Mouse (Mus musculus) stomach, embryonic 15.5 days (tissue): ENCODE data around the gene Gm44502. TPM values are rescaled to one million over a fixed set of nuclear protein-coding genes. Genes with fewer than 3 reads are reported as not detected.

Source experiments
- ATAC-seq: fragments of 200-750 bp; cut with Nextera tagmentation; 2 replicates; pipeline ENCODE4 v1.8.0; 2017; ENCODE audit warnings: low read depth, moderate number of reproducible peaks, moderate TSS enrichment; ENCODE audit not compliant: insufficient read depth, low FRiP score
- H3K27ac ChIP-seq: fragments of 300-500 bp; sonication (generic); 2 replicates; pipeline ENCODE4 v1.5.1; 2015; ENCODE audit warnings: mild to moderate bottlenecking, inconsistent platforms
- H3K27me3 ChIP-seq: fragments of 300-500 bp; sonication (generic); replicated peaks from 2 replicates; pipeline ENCODE4 v1.6.1; 2015; ENCODE audit warnings: inconsistent platforms
- H3K36me3 ChIP-seq: fragments of 300-500 bp; sonication (generic); 2 replicates; pipeline ENCODE4 v1.6.1; 2015; ENCODE audit warnings: inconsistent platforms
- H3K4me1 ChIP-seq: fragments of 300-500 bp; sonication (generic); 2 replicates; pipeline ENCODE4 v1.6.1; 2015; ENCODE audit warnings: inconsistent platforms
- H3K4me2 ChIP-seq: fragments of 300-500 bp; sonication (generic); 2 replicates; pipeline ENCODE4 v1.6.1; 2015; ENCODE audit warnings: mild to moderate bottlenecking, inconsistent platforms
- H3K4me3 ChIP-seq: fragments of 300-500 bp; sonication (generic); replicated peaks from 2 replicates; pipeline ENCODE4 v1.5.1; 2015; ENCODE audit warnings: inconsistent platforms
- H3K9ac ChIP-seq: fragments of 300-500 bp; sonication (generic); 2 replicates; pipeline ENCODE4 v1.6.1; 2015; ENCODE audit warnings: inconsistent platforms
- H3K9me3 ChIP-seq: fragments of 300-500 bp; sonication (generic); 2 replicates; pipeline ENCODE4 v1.6.1; 2016; ENCODE audit warnings: inconsistent platforms
- WGBS: fragments of 180-500 bp; shearing (Covaris S2); methylation state at CpG from one replicate; pipeline ENCODE4 v1.1.7; 2015; 5-methylcytosine and 5-hydroxymethylcytosine counted together
- polyA plus RNA-seq: library from polyadenylated mRNA; unstranded; fragments of >200 nt; fragmentation: Nextera tagmentation; extraction: Ambion mirVana; gene quantifications from 2 replicates; pipeline ENCODE4 v1.2.1, GENCODE M21; 2015

Gm44502 gene
- polyA plus RNA-seq, 1 experiment from 2014 or later: not detected

DNA sequence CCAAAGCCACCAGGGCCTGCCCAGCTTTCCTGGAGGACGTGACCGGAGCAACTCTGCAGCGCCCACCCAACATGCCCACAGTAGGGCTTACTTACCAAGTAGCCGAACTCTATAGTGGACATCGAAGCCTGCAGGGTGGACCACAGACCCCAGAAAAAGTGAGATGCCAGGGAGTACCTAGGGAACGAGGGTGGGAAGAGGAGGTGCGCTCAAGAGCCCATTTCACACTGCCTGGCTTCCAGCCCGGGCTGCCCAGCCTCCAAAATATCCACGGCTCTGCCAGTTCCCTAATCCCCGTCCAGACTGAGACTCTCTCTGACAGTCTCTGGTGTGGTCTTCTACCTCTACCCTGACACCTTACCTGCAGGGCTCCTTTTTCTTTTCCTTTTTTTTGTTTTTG is 2.8 kb downstream of the Gm44502 start:
- ATAC-seq: no peak
- peaks cover 7% of the 10 kb centered on the region for H3K4me1 ChIP-seq
- H3K4me3 ChIP-seq: no peak overlapping the region
- H3K4me2 ChIP-seq: no peak overlapping the region
- no peak overlapping the region for H3K9ac ChIP-seq
- H3K27me3 ChIP-seq: no peaks in the 10 kb centered on the region
- H3K36me3 ChIP-seq: 0 out of 2 replicates have a peak, but pooled peaks cover 4% of the 10 kb centered on the region
- no peaks in the 10 kb centered on the region for H3K9me3 ChIP-seq
- H3K27ac ChIP-seq: no peak overlapping the region
- 91% methylated on average over 10 of the region's 10 CpGs for WGBS

DNA sequence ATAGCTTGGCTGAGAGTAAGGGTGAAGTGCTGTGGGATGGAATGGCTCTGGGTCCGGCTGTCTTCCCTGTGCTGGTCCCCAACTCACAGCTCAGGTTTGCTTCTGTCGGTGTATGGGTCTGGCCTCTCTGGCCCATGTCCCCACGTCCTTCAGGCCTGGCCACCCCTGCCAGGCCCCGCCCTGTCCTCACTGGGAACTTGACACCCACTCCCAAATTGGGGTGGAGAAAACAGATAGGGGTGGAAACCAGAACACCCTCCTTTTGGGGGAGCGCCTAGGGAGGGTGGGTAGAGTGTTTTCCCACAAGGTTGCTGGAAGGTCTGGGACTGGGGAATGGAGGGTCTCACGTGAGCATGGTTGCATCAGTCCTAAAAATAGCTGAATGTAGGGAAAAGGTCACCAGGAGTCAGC is 3.8 kb downstream of the Gm44502 start, which contains the start of gene Cpt1b:
Gene Cpt1b, minus strand, starts transcription at position 153 of the 411 bp plus-strand sequence.
- Histone ChIP-seq H3K4me1 (peaks cover 7% of the 10 kb centered on the region), H3K4me3 (no peak within 1 kb of the TSS), H3K36me3 (0 out of 2 replicates have a peak, but pooled peaks cover 4% of the 10 kb centered on the region), H3K4me2 (no peak within 1 kb of the TSS), H3K27ac (no peak within 1 kb of the TSS), H3K27me3 (no peaks in the 10 kb centered on the region), H3K9me3 (no peaks in the 10 kb centered on the region), H3K9ac (no peak within 1 kb of the TSS)
- WGBS: 33% methylated on average over 6 of the region's 6 CpGs
- no peak for ATAC-seq

DNA sequence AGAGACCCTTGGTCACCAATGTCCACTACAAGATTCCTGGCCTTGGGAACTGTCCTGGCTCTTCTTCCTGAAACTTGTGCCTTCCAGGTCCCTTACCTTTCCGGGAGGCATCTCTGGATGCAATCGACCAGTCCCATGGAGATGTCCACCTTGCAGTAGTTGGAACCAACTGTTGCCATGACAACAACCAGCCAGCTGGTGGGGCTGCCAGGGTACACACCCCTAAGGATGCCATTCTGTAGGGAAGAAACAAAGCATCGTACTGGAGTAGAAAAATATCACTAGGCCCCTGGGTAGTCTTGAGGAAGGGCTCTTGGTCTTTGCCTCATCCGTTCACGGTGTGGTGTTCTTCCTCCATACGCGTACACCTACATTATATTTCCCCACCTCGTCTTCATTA is 4.9 kb downstream of the Gm44502 start:
- no peak overlapping the region for H3K4me3 ChIP-seq
- no peak for ATAC-seq
- H3K9me3 ChIP-seq: no peaks in the 10 kb centered on the region
- H3K4me2 ChIP-seq: no peak overlapping the region
- no peak overlapping the region for H3K9ac ChIP-seq
- WGBS: 80% methylated on average over 8 of the region's 8 CpGs
- peaks cover 7% of the 10 kb centered on the region for H3K4me1 ChIP-seq
- H3K27me3 ChIP-seq: no peaks in the 10 kb centered on the region
- H3K36me3 ChIP-seq: peaks cover 9% of the 10 kb centered on the region; the same call in 1 of the 2 replicates
- H3K27ac ChIP-seq: no peak overlapping the region

DNA sequence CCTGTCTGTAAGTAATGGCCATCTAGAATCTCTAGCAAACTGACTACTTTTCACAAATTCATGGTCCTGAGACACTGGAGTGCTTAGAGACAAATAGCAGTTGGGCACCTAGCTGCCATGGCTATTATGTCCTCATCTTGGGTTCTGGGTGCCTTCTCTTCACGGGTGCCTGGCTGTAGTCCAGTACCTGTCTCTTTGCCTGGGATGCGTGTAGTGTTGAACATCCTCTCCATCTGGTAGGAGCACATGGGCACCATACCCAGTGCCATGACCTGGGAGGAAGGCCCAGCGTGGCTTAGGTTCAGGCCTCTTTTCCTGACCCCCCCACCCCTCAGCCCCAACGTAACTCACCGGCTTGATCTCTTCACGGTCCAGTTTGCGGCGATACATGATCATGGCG is 7.6 kb downstream of the Gm44502 start:
- Histone ChIP-seq H3K27ac (no peak overlapping the region), H3K27me3 (no peaks in the 10 kb centered on the region), H3K9me3 (no peaks in the 10 kb centered on the region), H3K4me2 (no peak overlapping the region), H3K4me1 (no peaks in the 10 kb centered on the region), H3K9ac (no peak overlapping the region), H3K4me3 (no peak overlapping the region), H3K36me3 (peaks cover 9% of the 10 kb centered on the region; the same call in 1 of the 2 replicates)
- no peak for ATAC-seq
- WGBS: 93% methylated on average over 9 of the region's 9 CpGs

DNA sequence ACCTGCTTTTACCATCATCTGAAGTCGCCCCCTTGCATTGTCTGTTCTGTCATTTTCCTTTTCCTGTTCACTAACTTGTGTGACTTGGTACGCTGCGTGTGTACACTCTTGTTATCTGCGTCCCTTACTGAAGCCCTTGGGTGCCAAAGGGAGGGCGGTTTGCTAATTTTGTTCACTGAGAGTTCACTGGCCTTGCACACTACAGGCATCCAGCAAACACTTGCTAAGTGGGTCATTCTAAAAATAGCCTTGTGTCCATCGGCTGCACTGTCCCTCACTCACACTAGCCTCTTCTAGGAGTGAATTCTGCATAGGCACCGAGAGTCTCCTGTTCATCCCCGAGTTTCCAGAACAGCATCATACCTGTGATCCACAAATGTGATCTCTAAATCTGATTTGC is 14.2 kb downstream of the Gm44502 start:
- Histone ChIP-seq H3K4me2 (no peak overlapping the region), H3K27ac (no peak overlapping the region), H3K9me3 (no peaks in the 10 kb centered on the region), H3K4me1 (no peaks in the 10 kb centered on the region), H3K9ac (no peak overlapping the region), H3K36me3 (peaks cover under 1% of the 10 kb centered on the region; the same call in 1 of the 2 replicates), H3K27me3 (no peaks in the 10 kb centered on the region), H3K4me3 (no peak overlapping the region)
- 85% methylated on average over 8 of the region's 8 CpGs for WGBS
- ATAC-seq: no peak

DNA sequence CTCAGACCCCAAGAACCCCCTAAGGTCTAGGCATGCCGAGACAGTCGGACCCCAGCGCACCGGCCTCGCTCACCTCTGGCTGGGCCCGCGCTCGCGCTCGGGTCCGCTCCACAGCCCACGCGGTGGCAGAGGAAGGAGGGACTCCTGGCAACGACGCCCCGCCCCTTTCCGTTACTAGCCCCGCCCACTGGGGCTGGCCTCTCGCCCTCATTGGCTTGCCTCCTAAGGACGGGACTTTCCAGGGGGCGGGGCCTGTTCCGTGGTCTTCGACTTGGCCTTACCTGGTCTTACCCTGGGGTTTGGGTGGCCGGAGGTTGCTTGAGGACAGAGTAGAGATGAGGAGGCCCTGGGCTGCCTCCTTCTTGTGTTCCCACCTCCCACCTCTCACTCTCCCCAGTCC is 19.4 kb downstream of the Gm44502 start, which contains the start of gene Syce3:
Gene Syce3, minus strand, starts transcription at position 386 of the 400 bp plus-strand sequence.
- no peak for ATAC-seq
- WGBS: 87% methylated on average over 22 of the region's 24 CpGs
- no peaks in the 10 kb centered on the region for H3K9me3 ChIP-seq

DNA sequence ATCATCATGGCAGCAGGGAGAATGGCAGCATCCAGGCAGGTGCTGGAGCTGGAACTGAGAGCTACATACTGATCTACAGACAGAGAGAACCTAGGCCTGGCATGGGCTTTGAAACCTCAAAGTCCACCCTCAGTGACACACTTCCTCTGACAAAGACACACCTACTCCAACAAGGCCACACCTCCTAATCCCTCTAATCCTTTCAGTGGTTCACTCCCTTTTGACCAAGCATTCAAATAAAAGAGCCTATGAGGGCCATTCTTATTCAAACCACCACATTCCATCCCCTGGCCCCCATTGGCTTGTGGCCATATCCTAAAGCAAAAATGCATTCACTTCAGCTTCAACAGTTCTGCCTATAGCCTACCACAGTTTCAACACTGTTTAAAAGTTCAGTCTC is 22.8 kb downstream of the Gm44502 start:
- H3K36me3 ChIP-seq: no peaks in the 10 kb centered on the region
- H3K27ac ChIP-seq: no peak overlapping the region
- H3K9me3 ChIP-seq: no peaks in the 10 kb centered on the region
- H3K9ac ChIP-seq: no peak overlapping the region
- no peaks in the 10 kb centered on the region for H3K27me3 ChIP-seq
- no peak overlapping the region for H3K4me3 ChIP-seq
- no peaks in the 10 kb centered on the region for H3K4me1 ChIP-seq
- H3K4me2 ChIP-seq: no peak overlapping the region
- no peak for ATAC-seq

More for the DNA sequence above, 19.4 kb downstream of the Gm44502 start, which contains the start of gene Syce3:
- H3K36me3 ChIP-seq: no peaks in the 10 kb centered on the region
- H3K4me1 ChIP-seq: no peaks in the 10 kb centered on the region
- H3K4me3 ChIP-seq: no peak within 1 kb of the TSS
- no peak within 1 kb of the TSS for H3K4me2 ChIP-seq
- no peak within 1 kb of the TSS for H3K9ac ChIP-seq
- no peaks in the 10 kb centered on the region for H3K27me3 ChIP-seq
- H3K27ac ChIP-seq: no peak within 1 kb of the TSS

DNA sequence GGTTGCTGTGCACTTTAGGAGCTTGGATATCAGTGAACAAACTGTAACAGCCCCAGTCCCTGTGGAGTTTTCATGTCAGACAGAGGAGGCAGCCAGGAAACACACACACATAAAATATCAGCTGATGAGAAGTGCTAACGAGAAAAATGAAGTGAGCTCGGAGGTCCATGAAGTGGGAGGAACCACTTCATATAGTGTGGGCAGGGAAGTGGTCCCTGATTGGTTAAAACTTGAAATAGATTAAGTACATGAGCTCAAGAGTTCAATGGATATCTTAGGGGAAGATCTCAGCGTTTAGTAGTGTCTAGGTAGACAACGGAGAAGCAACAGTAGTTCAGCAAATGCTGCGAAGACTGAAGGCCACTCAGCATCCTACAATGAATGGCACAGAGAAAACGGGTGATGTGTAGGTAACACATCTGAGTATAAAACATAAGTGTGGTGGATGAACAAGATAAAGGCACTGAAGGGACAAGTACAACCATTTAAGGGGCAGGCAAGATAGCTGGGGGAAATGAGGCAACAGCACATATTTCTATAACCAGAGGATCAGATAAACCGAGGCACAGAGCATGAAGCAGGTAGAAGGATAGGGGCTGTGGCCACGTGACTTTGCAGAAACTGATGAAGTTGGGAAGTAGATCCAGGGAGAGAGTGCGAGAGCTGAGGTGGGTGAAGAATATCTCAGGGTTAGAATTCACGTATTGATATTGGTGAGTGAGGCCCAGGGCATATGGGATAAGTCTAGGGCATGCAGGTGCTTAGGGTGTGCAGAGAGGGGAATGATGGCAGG is 24.5 kb downstream of the Gm44502 start:
- no peak overlapping the region for H3K9ac ChIP-seq

DNA sequence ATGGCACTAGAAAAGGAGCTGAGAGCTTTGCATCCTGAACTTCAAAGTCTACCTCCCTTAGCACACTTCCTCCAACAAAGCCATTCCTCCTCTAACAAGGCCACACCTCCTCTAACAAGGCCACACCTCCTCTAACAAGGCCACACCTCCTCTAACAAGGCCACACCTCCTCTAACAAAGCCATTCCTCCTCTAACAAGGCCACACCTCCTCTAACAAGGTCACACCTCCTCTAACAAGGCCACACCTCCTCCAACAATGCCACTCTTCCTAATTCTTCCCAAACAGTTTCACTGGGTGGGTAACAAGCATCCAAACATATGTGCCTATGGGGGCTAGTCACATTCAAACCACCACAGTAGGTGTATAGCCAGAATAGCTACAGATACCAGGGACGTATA is 27.0 kb downstream of the Gm44502 start:
- H3K4me1 ChIP-seq: no peaks in the 10 kb centered on the region
- H3K9me3 ChIP-seq: no peaks in the 10 kb centered on the region
- H3K36me3 ChIP-seq: no peaks in the 10 kb centered on the region
- WGBS: 88% methylated on average over 1 of the region's 1 CpGs
- H3K4me3 ChIP-seq: no peak overlapping the region
- H3K27ac ChIP-seq: no peak overlapping the region
- H3K4me2 ChIP-seq: no peak overlapping the region
- H3K9ac ChIP-seq: no peak overlapping the region
- ATAC-seq: no peak
- no peaks in the 10 kb centered on the region for H3K27me3 ChIP-seq

More for the DNA sequence above, 24.5 kb downstream of the Gm44502 start:
- WGBS: 77% methylated on average over 10 of the region's 10 CpGs
- no peak for ATAC-seq
- H3K4me1 ChIP-seq: no peaks in the 10 kb centered on the region
- H3K27ac ChIP-seq: no peak overlapping the region
- no peaks in the 10 kb centered on the region for H3K27me3 ChIP-seq
- H3K9me3 ChIP-seq: no peaks in the 10 kb centered on the region
- H3K4me3 ChIP-seq: no peak overlapping the region
- no peaks in the 10 kb centered on the region for H3K36me3 ChIP-seq
- H3K4me2 ChIP-seq: no peak overlapping the region

DNA sequence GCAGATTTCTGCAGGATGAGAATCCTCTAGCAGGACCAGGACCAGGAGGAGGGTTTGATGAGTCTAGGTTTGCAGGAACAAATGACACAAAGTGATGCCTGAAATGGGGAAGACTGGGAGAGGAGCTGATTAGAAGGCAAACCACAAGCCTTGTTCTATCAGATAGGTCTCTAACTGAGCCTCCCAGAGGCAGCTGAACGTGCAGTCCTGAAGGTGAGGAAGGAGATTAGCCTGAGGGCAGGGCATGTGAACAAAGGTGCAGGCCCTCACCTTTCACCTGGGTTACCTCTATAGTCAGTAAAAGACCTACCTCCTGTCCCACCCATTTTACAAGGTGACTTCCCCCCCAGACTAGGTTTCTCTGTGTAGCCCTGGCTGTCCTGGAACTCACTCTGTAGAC is 29.8 kb downstream of the Gm44502 start:
- no peak for ATAC-seq
- no peak overlapping the region for H3K4me3 ChIP-seq
- no peaks in the 10 kb centered on the region for H3K36me3 ChIP-seq
- no peak overlapping the region for H3K9ac ChIP-seq
- H3K4me1 ChIP-seq: no peaks in the 10 kb centered on the region
- no peaks in the 10 kb centered on the region for H3K9me3 ChIP-seq
- H3K27ac ChIP-seq: no peak overlapping the region
- no peak overlapping the region for H3K4me2 ChIP-seq
- WGBS: 43% methylated on average over 1 of the region's 1 CpGs
- no peaks in the 10 kb centered on the region for H3K27me3 ChIP-seq

DNA sequence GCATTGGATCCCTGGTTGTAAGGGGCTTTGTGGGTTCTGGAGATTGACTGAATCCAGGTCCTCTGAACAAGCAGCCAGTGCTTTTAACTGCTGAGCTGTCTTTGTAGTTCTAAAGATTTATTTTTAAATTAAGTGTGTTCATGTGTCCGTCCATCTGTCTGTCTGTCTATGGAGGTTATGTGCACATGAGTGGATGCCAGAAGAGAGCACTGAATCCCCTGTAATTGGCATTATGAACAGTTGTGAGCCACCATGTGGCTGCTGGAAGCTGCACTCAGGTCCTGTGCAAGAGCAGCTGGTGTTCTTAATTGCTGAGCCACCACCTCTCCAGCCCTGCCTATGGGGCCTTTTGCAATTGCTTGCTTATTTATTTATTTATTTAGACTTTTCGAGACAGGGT is 31.4 kb downstream of the Gm44502 start:
- Histone ChIP-seq H3K27me3 (no peaks in the 10 kb centered on the region), H3K4me2 (no peak overlapping the region), H3K9ac (no peak overlapping the region), H3K9me3 (no peaks in the 10 kb centered on the region), H3K27ac (no peak overlapping the region), H3K36me3 (no peaks in the 10 kb centered on the region), H3K4me3 (no peak overlapping the region), H3K4me1 (no peaks in the 10 kb centered on the region)
- WGBS: 82% methylated on average over 2 of the region's 2 CpGs
- ATAC-seq: no peak

DNA sequence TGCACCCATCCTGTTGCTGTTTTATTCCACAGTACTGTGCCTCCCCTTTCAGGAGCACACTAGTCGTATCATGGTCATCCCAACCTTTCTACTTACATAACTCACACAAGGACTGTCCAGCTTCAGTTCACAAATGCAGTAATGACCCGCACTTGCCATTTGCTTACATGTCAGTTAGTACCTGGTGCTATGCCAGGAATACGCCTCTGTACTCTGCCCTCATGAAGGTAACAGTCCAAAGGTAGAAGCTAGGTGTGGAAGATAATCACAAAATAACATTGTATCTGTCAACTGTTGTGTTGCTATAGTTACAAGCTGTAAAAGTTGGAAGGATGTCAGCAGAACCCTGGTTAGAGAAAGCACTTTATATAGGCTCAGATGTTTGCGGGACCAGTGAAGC is 32.6 kb downstream of the Gm44502 start:
- H3K9me3 ChIP-seq: no peaks in the 10 kb centered on the region
- H3K4me1 ChIP-seq: no peaks in the 10 kb centered on the region
- WGBS: 80% methylated on average over 4 of the region's 4 CpGs
- H3K9ac ChIP-seq: no peak overlapping the region
- H3K4me2 ChIP-seq: no peak overlapping the region
- H3K4me3 ChIP-seq: no peak overlapping the region
- H3K27ac ChIP-seq: no peak overlapping the region
- H3K36me3 ChIP-seq: no peaks in the 10 kb centered on the region
- no peaks in the 10 kb centered on the region for H3K27me3 ChIP-seq
- no peak for ATAC-seq
